Mouse (Mus musculus): ENCODE results near the gene Zdhhc1.

Gene Zdhhc1

DNA sequence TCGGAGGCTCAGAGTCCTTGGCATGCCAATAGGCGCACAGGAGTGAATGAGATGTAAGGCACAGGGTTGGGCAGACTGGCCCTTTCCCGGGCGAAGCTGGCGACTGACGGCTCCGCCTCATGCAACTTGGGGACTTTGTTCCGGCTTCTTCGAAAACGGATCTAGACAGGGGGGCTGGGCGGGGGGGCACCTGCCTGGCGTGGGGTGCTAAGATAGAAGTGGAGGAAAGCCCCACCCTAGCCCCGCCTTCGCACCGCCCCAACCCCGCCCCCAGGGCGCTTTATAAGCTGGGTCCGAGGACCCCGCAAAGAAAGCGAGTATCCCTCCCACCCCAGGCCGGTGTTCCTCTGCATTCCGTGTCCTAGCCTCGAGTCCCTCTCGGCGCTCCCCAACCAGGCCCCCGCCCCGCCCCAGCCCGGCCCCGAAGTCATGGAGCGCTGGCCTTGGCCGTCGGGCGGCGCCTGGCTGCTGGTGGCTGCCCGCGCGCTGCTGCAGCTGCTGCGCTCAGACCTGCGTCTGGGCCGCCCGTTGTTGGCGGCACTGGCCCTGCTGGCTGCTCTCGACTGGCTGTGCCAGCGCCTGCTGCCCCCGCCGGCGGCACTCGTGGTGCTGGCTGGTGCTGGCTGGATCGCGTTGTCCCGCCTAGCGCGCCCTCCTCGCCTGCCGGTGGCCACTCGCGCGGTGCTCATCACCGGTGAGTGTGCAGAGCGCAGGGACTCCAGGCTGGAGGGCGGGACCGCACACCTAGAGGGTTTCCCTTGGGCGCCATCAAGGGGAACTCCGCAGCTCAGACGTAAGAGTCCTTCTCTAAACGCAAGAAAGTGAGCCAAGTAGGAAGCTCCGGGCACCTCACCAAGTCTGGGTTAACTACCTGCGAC is 22.0 kb upstream of the Zdhhc1 start, which contains the start of gene Hsd11b2:
Gene Hsd11b2, plus strand, starts transcription at position 320 of the 878 bp plus-strand sequence.
- peak; percentile 39 to 73 for DNase-seq (ENCODE audit: low spot score in 2 of 2)

DNA sequence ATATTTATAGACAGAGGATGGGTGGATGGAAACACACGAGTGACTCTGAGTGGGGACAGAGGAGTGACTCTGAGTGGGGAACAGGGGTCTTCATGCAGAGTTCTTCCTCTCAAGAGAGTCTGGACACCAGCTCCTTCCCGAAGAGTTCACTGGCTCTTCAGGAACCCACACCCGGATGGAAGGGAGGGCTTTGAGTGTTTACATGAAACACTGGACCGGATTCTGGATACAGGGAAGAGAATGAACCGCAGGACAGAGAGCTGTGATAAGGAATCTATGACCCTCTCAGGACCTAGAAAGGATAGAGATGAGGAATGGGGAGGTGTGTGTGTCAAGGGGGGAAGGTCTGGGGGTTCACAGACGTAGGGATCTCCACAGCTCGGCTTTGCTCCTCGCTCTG is 20.6 kb upstream of the Zdhhc1 start:
- no peak for DNase-seq (ENCODE audit: low spot score in 2 of 2)

DNA sequence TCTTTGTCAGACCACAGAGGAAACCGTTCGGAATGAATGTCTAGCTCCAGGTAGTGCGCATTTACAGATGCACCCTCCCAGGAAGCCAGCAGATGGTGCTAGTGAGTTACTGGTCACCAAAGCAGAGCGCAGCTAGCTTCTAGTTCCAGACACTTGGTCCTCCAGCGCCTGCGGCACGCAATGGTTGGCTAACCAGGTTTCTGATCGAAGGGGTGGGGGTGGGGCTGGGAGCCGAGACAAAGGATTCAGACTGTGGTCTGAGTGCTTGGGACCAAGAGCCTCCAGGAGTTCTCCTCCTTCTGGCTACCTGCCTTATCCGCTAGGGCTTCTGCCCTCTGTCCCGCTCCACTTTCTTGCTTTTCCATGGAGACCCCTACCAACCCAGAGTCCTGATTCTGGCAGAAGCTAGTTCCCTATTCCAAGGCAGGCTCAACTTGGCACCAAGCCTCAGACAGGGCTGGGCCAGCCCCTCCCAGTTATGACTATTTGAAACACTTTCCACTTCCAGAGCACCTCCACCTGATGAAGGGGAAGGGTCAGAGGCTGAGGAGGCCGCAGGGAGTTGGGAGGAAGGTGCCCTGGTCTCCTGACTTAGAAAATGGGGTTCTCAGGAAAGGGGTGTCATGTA is 19.4 kb upstream of the Zdhhc1 start:
- peak; percentile 71 to 89 for DNase-seq (ENCODE audit: low spot score in 2 of 2)

DNA sequence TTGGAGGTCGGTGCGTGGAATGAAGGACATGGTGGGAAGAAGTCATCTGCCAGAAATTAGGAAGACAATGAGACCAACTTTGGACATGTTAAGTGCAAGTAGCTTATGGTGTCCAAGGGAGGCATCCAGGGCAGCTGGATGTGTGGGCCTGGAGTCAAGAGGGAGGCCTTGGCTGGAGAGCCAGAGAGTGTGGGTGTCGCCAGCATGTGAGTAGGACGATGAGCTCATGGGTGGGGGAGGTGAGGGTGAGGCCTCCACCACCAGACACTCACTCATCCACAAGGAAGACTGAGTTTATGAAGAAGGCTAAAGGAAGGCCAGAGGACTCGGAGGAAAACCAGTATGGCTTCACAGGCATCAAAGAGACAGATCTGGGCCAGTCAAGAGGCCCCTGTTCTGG is 18.0 kb upstream of the Zdhhc1 start:
- no peak for DNase-seq (ENCODE audit: low spot score in 2 of 2)

DNA sequence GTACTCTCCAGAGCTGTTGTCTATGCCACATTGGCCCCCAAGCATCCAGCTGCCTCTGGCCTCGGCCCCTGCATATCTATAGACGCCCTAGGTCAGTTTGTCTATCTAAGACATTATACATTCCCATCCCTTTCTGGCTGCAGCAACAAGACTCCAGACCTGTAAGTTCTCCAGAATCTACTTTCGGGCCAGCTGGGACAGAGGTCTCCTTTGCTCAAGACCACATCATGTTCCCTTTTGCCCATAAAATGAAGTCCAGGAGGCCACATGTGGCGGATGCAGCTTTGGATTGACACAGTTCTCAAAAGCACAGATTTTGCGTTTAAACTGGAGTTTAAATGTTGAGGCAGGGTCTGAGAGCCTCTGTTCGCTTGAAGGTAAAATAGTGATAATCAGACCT is 17.5 kb upstream of the Zdhhc1 start:
- DNase-seq (ENCODE audit: low spot score in 2 of 2): no peak

DNA sequence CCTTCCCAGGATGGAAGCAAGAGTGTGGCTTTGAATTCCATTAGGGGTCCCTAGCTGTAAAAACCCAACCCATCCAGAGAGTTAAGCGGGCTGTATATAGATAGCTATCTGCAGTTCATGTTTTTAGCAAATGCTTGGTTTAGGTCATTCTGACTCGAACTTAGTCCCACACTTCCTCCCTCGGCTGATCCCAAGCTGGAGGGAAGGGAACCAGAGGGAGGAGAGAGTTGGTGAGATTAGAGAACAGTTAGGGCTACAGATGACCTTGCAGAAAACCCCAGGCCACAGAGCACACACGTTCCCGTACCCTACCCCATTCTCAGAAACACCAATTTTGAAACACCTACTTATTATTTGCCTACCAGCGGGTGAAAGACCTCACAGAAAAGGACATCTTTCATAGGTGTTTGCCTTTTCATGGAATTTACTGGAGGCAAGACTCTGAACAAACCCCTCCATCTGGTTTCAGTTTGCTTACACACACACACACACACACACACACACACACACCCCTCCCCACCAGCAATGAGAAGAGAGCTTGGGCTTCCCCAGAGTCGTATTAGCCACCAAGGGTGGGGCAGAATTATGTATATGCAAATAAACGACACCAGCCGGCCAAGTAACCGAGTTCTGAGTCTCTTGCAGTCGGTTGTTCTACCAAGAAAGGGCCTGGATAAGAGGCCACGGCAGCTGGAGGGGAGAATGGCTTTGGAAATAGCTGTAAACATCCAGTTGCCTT is 13.5 kb upstream of the Zdhhc1 start:
- peak in 1 of 2 experiments; percentile 51 for DNase-seq (ENCODE audit: low spot score in 2 of 2)

DNA sequence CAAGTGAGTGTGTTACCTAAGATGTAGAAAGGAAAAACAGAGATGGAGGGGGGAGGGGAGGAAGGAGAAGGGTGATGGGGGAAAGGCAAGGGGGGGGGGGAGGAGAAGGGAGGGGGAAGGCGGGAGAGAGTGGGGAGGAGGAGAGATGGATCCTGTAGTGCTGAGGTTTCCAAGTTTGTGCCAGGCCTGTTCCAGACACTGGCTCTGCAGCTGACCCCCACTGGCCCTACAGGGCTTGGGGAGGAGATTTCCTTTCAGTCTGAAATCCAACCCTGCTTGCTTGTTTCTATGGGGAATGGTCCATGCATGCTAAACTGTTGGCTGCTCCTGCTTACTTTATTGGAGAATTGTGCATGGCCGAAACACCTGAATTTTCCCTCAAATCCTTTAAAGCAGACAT is 12.1 kb upstream of the Zdhhc1 start:
- no peak for DNase-seq (ENCODE audit: low spot score in 2 of 2)

DNA sequence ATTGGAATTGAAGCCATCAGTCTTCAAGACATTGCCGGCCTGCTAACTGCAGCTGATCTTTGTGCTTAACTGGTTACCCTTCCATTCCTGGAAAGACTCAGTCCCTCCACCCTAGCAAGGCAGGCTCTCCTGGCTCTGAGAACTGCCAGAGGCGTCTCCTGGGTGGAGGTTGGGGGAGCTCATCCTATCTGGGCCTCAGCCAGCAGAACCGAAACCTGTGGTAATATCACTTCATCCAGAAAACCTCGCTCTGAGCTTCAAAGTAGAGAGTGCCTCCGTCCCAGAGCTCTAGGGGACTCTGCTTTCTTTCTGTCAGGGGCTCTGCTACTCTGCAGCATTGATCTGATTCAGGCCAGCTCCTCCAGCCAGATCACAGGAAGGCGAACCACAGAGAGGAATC is 10.3 kb upstream of the Zdhhc1 start:
- DNase-seq (ENCODE audit: low spot score in 2 of 2): peak in 1 of 2 experiments; percentile 50

DNA sequence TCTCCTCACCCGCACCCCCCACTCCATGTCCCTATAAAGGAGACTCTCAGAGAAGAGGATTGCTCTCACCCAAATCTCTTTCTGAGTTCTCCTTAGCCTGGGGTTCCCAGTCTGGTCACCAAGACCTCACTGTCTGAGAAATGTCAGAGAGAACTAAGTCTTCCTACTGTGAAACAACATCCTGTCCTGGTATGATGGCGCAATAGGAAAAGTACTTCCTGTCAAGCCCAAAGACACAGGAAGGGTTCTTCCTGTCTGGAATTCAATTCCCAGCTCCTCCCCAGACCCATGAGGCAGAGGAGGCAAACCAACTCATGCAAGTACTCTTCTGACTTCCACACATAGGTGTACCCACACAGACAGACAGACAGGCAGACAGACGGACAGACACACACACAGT is 7.9 kb upstream of the Zdhhc1 start:
- no peak for DNase-seq (ENCODE audit: low spot score in 2 of 2)

DNA sequence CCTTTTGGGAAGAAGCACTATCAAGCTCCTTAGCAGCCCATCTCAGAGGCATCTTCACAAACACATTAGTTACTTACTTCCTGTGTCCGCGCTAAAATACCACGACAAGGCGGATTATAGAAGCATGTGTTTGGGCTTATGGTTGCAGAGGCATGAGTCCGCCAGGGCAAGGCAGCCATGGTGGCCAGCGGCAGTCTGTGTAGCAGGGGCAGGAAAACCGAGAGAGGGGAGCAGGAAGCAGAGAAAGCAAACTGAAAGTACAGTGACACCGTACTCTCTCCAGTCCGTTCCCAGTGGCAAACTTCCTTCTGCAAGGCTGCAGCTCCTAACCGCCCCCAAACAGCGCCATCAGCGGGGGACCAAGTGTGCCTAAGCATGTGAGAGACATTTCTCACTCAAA is 3.1 kb upstream of the Zdhhc1 start:
- peak in 1 of 2 experiments; percentile 60 for DNase-seq (ENCODE audit: low spot score in 2 of 2)

DNA sequence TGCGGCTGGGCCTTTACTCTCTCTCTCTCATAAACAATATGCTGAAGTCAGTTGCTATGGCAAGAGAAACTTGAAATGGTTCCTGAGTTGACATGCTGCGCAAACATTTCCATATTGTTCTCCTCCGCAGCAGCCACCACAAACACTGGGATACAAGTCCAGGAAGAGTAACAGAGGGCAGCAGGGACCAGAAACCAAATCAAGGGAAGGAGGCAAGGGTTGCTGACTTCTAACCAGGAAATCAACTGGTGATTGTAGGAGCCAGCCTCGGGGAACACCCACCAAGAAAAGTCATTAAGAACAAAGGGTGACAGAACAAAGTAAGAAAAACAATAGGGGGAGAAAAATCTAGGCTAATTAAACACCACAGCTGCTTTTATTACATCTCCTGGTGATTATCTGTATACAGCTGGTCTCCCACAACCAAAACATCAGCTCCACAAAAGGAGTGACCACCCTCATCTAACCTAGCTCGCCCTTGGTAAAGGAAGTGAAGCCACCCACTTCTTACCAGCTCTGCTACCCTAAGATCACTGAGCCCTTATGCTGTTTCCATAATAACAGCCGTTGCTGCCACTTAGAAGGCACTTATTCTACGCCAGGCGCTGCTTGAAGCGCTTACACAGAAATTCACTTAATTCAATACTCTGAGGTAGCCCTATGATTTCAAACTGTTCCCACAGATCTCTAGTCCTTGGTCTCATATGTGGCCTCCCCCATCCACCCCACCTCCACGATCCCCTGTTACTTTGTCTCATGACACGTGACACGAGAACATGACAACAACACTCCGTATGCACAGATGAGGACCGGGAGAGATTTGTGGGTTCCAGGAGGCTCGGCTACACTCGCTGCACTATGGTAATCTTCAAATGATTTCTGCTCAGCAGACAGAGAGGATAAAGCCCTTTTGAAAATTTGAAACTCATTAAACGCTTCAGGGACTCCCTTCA is 1.1 kb downstream of the Zdhhc1 start:
- DNase-seq (ENCODE audit: low spot score in 2 of 2): peak in 1 of 2 experiments; percentile 55

DNA sequence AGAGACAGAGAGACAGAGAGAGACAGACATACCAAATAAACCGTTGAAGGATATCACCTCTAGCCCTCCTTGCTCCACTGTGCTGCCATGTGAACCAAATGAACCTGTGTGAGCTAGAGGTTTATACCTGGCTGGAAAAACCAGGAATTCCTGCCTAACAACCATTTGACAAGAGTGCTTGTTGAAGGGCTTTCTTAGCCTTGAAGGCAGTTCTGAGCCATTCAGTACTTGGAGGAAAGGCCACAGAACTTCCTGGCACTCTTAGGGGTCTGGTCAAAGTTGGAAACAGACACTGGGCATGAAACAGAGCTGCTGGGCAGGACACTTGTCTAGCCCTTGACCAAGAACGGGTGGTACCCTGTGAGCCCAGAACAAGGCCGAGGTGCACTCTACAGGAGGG is 2.1 kb downstream of the Zdhhc1 start:
- DNase-seq (ENCODE audit: low spot score in 2 of 2): no peak

DNA sequence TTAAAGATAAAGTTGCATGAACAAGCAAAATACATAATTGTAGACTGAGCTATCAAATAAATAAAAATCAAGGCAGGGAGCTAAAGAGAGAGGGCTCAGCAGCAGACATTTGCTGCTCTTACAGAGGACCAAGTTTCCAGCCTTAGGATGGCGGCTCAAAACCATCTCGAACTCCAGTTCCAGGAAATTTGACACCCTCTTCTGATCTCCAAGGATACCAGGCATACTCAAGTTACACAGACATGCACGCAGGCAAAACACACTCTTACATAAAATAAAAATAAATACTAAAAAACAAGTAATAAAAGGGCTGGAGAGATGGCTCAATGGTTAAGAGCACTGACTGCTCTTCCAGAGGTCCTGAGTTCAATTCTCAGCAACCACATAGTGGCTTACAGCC is 3.2 kb downstream of the Zdhhc1 start:
- DNase-seq (ENCODE audit: low spot score in 2 of 2): no peak

DNA sequence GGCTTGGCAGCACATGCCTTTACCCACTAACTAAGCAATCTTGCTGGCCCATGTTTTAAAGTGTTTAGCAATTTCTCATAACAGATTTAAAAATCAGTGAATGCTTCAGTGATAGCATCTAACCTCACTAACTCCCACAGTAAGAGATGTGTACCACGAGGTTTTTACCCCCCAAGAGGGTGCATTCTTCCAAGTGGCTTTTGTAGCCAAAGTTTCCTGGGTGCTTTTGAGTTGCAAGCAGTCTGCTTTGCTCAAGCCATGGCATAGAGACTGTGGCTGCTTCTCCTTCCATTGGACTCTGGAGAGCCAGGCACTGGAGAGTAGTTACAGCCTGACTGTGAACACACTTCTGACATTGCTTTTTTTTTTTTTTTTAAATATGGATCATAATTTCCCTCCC is 7.4 kb downstream of the Zdhhc1 start:
- DNase-seq (ENCODE audit: low spot score in 2 of 2): no peak

DNA sequence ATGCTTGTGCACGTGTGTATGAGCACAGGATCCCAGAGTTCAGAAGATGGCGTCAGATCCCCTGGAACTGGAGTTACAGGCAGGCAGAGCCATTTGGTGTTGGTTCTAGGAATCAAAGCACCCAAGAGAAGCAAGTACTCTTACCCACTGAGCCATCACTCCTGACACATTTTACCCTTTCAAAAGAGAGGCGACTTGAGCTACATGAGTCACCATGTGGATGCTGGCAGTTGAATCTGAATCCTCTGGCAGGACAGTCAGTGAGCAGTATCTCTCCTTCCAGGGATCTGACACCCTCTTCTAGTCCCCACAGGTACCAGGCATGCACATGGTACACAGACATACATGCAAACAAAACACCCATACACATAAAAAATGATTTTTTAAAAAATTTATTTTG is 8.6 kb downstream of the Zdhhc1 start:
- DNase-seq (ENCODE audit: low spot score in 2 of 2): no peak

DNA sequence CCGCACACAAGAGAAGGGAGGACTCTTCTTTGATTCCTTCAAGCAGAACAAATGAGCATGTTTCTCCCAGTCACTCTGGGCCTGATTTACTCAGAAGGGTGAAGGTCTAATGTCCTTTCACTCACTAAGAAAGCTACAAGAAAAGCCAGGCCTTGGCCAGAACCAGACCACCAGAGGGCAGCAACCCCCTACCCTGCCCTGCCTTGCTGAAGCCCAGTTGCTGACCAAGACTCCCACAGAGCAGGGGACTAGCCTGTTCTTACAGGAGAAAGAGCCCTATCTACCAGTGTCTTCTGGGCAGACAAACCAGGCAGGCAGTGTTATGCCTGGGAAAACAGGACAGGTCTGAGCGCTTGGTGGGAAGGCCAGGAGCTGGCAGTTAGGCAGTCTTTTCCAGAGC is 12.3 kb downstream of the Zdhhc1 start:
- DNase-seq (ENCODE audit: low spot score in 2 of 2): peak; percentile 43 to 74

DNA sequence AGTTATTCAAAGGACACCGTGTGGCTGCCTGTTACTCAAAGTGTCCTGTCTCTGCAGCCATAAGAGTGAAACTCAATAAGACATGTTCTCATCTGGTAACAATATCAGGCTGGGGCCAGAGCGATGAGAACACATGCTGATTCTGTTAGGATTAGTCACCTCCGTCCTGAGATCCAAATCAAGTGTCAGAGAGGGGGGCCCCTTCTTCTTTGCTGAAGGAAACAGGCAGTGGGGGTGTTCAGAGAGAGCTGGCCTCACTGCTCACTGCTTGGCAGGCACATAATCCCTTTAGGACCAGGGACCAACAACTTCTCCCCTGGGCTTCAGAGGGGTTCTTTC is 12.7 kb downstream of the Zdhhc1 start:
- no peak for DNase-seq (ENCODE audit: low spot score in 2 of 2)

DNA sequence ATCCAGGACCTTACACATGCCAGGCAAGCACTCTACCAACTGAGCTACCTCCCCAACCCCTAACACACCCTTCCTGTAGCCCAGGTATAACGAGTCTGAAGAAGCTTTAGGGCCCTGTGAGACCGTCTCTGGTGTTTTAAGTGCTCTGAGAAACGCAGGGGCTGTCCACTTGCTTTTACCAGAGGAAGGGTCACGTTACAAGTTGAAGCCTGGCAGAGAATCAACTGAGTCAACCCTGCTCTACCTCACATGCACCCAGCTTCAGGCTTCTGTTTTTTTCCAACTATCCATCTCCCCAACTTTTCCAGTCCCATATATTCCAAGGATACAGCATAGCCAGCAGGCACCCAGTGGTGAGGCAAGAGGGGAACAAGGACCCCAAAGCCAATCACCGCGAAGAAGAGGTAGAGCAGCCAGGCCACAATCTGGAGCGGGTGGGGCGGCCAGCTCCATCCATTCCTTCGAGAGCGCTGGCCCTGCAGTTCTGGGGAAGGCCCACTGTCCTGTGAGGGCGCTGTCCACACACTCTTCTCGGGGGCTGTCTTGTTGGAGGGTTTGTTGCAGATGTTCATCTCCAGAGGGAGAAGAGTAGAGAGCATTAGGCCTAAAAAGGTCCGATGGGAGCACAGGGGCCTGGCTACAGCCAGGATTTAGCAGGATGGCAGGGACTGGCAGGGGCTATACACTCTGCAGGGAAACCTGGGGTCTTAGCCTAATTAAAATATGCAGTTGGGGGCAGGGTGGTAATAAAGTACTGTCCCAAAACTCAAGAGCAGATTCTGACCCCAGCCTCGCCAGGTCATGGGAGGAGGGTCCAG is 13.3 kb downstream of the Zdhhc1 start:
- peak in 1 of 2 experiments; percentile 70 for DNase-seq (ENCODE audit: low spot score in 2 of 2)

DNA sequence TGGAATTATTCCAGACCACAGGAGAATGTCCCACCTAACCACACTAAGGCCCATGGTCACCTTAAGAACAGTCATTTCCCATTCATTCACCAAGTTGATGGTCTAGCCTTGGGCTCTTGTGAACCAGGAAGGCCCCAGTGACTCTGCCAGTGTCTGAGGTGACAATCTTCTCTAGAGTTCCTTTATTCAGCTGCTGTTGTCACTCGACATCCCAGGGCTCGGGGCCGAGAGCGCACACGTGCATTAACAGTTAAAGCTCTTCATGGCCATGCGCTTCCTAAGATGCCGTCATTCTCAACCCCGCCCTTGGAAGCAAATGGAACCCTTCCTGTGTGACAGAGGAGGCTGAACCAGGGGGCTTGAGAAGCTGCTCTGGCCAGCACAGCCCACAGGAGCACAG is 14.6 kb downstream of the Zdhhc1 start:
- DNase-seq (ENCODE audit: low spot score in 2 of 2): no peak

DNA sequence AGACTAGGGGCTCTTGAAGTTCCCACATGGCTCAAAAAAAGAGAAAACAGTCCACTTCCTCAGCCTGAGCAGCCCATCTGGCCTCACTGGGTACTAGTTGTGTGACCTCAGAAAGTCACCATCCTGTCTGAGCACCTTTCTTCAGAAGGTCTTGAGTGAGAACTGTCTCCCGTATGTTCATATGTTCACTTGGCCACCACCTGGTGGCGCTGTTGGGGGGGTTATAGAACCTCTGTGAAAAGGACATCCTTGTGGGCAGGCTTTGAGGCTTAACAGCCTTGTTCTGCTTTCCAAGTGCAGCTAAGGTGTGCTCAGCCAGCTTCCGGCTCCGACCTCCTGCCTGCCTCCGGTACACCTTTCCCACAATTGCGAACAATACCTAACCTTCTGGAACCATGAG is 15.2 kb downstream of the Zdhhc1 start:
- peak; percentile 57 to 83 for DNase-seq (ENCODE audit: low spot score in 2 of 2)

DNA sequence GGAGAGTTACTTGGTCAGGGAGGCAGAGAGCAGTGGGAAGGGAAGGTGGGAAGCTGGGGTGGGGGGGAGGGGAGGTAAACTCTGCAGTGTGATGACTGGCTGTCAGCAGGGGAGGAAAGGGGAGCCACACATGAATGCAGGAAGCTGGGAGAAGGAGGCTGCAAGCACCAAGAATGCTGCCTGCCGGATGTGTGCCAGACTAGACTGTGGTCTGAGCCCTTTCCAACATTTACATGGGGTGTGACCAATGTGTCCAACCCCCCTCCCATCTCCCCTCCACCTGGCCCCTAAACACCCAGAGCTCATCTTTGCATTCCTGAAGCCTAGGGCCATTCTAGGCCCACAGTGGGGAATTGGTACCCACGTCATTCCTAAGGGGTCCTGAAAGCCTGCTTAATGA is 15.7 kb downstream of the Zdhhc1 start:
- DNase-seq (ENCODE audit: low spot score in 2 of 2): no peak

Measured in spleen, postnatal 4 days (tissue).